Mouse (Mus musculus) liver, embryonic 14.5 days (tissue): ENCODE data around the gene Fam117b. TPM values are rescaled to one million over a fixed set of nuclear protein-coding genes. Genes with fewer than 3 reads are reported as not detected.

ENCODE experiments used
- ATAC-seq: fragments of 200-750 bp; cut with Nextera tagmentation; 2 replicates; pipeline ENCODE4 v1.8.0; 2017; ENCODE audit warnings: moderate number of reproducible peaks, mild to moderate bottlenecking, moderate library complexity; ENCODE audit not compliant: insufficient read depth
- DNase-seq, 3 experiments: peaks; one replicate each; pipeline ENCODE4 v3.0.0-alpha.2; 2012 to 2013; ENCODE audit warnings: low read depth in 3 of 3, low spot score in 3 of 3
- H3K27ac ChIP-seq: fragments of 300-500 bp; sonication (generic); 2 replicates; pipeline ENCODE4 v1.5.1; 2014; ENCODE audit warnings: moderate library complexity, mild to moderate bottlenecking, control low read depth, inconsistent platforms
- H3K27me3 ChIP-seq: fragments of 300-500 bp; sonication (generic); 2 replicates; pipeline ENCODE4 v1.6.1; 2014; ENCODE audit warnings: mild to moderate bottlenecking, low read length, moderate library complexity; ENCODE audit not compliant: control insufficient read depth, insufficient read depth
- H3K36me3 ChIP-seq: fragments of 300-500 bp; sonication (generic); replicated peaks from 2 replicates; pipeline ENCODE4 v1.6.1; 2014; ENCODE audit warnings: low read depth; ENCODE audit not compliant: control insufficient read depth, insufficient read depth
- H3K4me1 ChIP-seq, 2 experiments: fragments of 200-500 bp in 1 of 2; fragments of 300-500 bp in 1 of 2; sonication (generic) in 1 of 2; replicated peaks; 2 replicates each; pipeline ENCODE4 v1.6.1; 2012 to 2014; ENCODE audit warnings: antibody characterized with exemption in 1 of 2, inconsistent platforms in 1 of 2, low read length in 1 of 2; ENCODE audit not compliant: control insufficient read depth in 2 of 2, insufficient read depth in 2 of 2
- H3K4me2 ChIP-seq: fragments of 300-500 bp; sonication (generic); 2 replicates; pipeline ENCODE4 v1.6.1; 2014; ENCODE audit warnings: low read depth, mild to moderate bottlenecking, control low read depth, moderate library complexity
- H3K4me3 ChIP-seq, 2 experiments: fragments of 200-500 bp in 1 of 2; fragments of 300-500 bp in 1 of 2; sonication (generic) in 1 of 2; 2 replicates each; pipeline ENCODE4 v1.5.1; 2012 to 2014; ENCODE audit warnings: low read depth in 2 of 2, low read length in 2 of 2, mild to moderate bottlenecking in 2 of 2, control low read depth in 1 of 2, inconsistent platforms in 1 of 2, moderate library complexity in 1 of 2; ENCODE audit not compliant: insufficient read depth in 1 of 2
- H3K9ac ChIP-seq: fragments of 300-500 bp; sonication (generic); replicated peaks from 2 replicates; pipeline ENCODE4 v1.6.1; 2014; ENCODE audit warnings: mild to moderate bottlenecking, control low read depth, moderate library complexity
- H3K9me3 ChIP-seq: fragments of 300-500 bp; sonication (generic); 2 replicates; pipeline ENCODE4 v1.6.1; 2016; ENCODE audit warnings: low read length, mixed read lengths; ENCODE audit not compliant: control insufficient read depth
- CTCF ChIP-seq: IDR thresholded peaks from 2 replicates; pipeline ENCODE4 v1.5.1; 2016; ENCODE audit warnings: antibody characterized with exemption, low read depth, control low read depth
- EP300 ChIP-seq: IDR thresholded peaks from 2 replicates; pipeline ENCODE4 v1.6.1; 2016; ENCODE audit warnings: antibody characterized with exemption, low read depth
- WGBS: fragments of 180-500 bp; shearing (Covaris S2); extraction: QIAGEN DNeasy Blood & Tissue Kit; methylation state at CpG from one replicate; pipeline ENCODE4 v1.1.7; 2014; ENCODE audit not compliant: insufficient replicate concordance; 5-methylcytosine and 5-hydroxymethylcytosine counted together
- polyA plus RNA-seq, 2 experiments: library from polyadenylated mRNA; depleted of rRNA in 1 of 2; stranded (reverse) in 1 of 2; unstranded in 1 of 2; fragments of >200 nt; fragmentation: Nextera tagmentation in 1 of 2; extraction: Ambion mirVana in 1 of 2; gene quantifications; 2 replicates each; pipeline versions ENCODE4 v1.2.1 to v1.2.3; 2012 to 2014

Gene Fam117b
- polyA plus RNA-seq, 2 experiments, result 2.6 to 2.8 TPM

DNA sequence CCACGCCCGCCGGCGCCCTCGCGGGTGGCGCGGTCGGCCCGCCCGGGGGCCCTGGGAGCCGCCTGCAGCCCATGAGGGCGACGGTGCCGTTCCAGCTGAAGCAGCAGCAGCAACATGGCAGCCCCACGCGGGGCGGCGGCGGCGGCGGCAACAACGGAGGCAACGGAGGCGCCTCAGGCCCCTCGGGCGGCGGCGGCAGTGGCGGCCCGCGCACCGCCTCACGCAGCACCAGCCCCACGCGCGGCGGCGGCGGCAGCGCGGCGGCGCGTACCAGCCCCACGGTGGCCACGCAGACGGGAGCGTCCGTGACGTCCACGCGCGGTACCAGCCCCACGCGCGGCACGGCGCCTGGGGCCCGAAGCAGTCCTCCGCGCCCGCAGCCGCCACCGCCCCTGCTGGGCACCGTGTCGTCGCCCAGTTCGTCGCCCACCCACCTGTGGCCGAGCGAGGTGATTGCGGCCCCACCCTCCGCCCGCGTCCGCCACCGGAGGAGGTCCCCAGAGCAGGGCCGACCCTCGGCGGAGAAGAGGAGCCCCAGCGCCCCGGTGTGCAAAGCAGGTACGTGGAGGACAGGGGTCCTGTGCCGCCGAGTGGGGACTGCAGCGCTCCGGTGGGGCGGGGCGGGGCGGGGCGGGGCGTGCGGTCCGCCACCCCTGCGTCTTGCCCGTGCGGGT lies 526 bp downstream of the Fam117b start:
- H3K27ac ChIP-seq, result peak overlapping the region; percentile 78
- peak overlapping the region; percentile 87 for H3K9ac ChIP-seq
- TF ChIP-seq EP300 (no peak), CTCF (no peak)
- under 1% methylated on average over 93 of the region's 98 CpGs for WGBS
- DNase-seq (no peak), ATAC-seq (peak; percentile 59)
- peak overlapping the region; percentile 98 for H3K4me2 ChIP-seq
- no peaks in the 10 kb centered on the region for H3K36me3 ChIP-seq
- H3K9me3 ChIP-seq, result no peaks in the 10 kb centered on the region
- H3K4me1 ChIP-seq, result peaks cover 25 to 27% of the 10 kb centered on the region in 2 experiments
- peak overlapping the region; percentile 77 to 80 for H3K4me3 ChIP-seq
- H3K27me3 ChIP-seq, result no peaks in the 10 kb centered on the region

DNA sequence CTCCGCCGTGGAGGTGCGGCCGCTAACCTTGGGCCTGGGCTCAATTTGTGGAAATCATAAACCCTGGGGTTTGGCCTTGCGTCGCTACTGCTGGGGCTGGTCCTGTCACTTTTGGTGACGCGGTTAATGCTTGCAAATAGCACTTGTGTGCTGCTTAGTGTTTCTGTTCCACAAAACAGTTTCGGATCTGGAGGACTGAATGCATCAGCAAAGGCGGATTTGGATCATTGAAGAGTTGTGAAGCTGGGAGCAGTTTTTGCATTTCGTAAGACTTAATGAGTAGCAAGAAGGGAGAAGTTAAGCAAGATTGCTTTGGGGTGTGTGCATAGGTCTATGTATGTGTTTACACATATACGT lies 1.0 kb downstream of the Fam117b start:
- ATAC-seq (no peak), DNase-seq (peak in 2 of 3 experiments; percentile 28 to 52)
- Histone ChIP-seq H3K4me1 (peaks cover 26 to 27% of the 10 kb centered on the region in 2 experiments), H3K4me3 (peak overlapping the region; percentile 77 to 80), H3K27me3 (no peaks in the 10 kb centered on the region), H3K4me2 (peak overlapping the region; percentile 98), H3K36me3 (no peaks in the 10 kb centered on the region), H3K9ac (peak overlapping the region; percentile 87), H3K9me3 (no peaks in the 10 kb centered on the region), H3K27ac (peak overlapping the region; percentile 78)
- TF ChIP-seq EP300, result no peak
- no peak for TF ChIP-seq CTCF
- 2% methylated on average over 12 of the region's 12 CpGs for WGBS

DNA sequence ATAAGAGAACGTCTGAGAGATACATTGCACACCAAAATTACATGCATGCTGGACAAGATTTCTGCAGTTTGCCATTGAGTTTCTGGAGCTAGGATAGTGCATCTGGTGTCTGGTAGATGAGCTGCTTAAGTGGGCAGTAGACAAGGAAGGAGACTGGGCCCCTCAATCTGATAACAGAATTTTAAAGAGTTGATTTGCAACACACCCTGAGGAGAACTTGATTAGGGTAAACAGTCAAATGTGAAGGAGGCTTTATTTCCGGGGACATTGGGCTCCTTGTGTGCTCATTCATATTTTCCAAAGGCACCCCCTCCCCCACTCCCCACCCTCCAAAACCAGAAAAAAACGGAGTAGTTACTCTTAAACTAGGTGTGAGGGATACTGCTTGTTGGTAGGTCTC lies 2.0 kb downstream of the Fam117b start:
- no peak for ATAC-seq
- no peak for TF ChIP-seq CTCF
- TF ChIP-seq EP300, result peak; percentile 49
- 10% methylated on average over 3 of the region's 3 CpGs for WGBS
- H3K4me3 ChIP-seq, result peak overlapping the region in 1 of 2 experiments; percentile 80; a peak in 2 of 4 replicates
- H3K27me3 ChIP-seq, result no peaks in the 10 kb centered on the region
- no peaks in the 10 kb centered on the region for H3K9me3 ChIP-seq
- H3K4me1 ChIP-seq, result peaks cover 26 to 27% of the 10 kb centered on the region in 2 experiments
- H3K4me2 ChIP-seq, result peak overlapping the region; percentile 98
- H3K9ac ChIP-seq, result no peak overlapping the region; the same call in 1 of the 2 replicates
- no peaks in the 10 kb centered on the region for H3K36me3 ChIP-seq
- DNase-seq, result peak in 1 of 3 experiments; percentile 46
- H3K27ac ChIP-seq, result peak overlapping the region; percentile 54; the same call in 1 of the 2 replicates

DNA sequence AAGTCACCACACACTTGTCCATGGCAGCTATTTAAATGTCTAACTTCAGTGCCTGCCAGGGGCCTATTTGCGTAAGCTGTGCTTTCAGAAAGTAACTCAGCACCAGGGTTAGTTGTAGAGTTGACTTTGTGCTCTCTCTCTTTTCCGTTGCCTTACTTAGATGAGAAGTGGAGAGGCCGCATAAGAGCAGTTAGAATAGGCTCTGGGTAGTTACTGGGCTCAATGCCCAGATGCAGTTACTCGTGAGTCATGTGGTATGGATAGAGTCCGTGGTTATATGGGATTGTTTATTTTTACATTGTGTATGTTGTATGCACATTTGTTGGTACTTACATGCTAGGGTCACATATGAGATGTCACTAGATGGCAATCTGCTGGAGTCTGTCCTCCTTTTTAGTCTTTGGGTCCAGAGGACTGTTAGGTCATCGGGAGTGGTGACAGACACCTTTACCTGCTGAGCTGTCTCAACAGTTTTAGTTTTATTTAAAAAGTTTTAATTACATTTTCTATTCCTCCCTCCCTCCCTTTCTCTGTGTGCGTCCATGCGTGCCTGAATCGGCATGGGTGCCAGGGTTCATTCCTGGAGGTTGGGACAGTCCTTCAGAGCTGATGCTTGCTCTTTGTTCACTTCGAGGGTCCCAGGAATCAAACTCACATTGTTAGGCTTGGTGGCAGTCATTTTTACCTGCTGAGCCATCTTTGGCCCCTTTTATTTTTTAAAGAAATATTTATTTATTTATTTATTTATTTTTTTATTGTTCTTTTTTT lies 3.2 kb downstream of the Fam117b start:
- no peak for DNase-seq
- no peak for TF ChIP-seq CTCF
- TF ChIP-seq EP300, result no peak
- no peak overlapping the region for H3K4me2 ChIP-seq
- H3K36me3 ChIP-seq, result no peaks in the 10 kb centered on the region
- no peaks in the 10 kb centered on the region for H3K9me3 ChIP-seq
- H3K4me1 ChIP-seq, result peaks cover 26 to 27% of the 10 kb centered on the region in 2 experiments
- no peak overlapping the region for H3K27ac ChIP-seq
- H3K9ac ChIP-seq, result no peak overlapping the region
- WGBS, result 78% methylated on average over 10 of the region's 10 CpGs
- no peaks in the 10 kb centered on the region for H3K27me3 ChIP-seq
- no peak for ATAC-seq
- H3K4me3 ChIP-seq, result no peak overlapping the region

DNA sequence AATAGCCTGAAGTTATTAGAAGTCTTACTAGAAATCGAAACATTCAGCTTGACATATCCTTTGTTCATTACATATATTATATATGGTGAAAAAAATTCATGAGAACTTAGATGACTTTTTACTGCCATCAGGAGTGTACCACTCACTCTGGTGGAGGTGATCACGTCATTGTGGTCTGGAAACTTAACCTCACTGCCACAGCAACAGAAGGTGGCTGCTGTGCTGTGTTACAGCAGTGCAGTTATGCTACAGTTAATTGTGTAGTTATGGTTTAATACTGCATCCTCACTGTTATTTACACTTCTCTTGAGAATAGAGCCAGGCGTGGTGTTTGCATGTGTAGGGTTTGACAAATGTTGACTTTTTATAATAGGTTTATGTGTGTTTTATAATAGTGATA lies 4.6 kb downstream of the Fam117b start:
- DNase-seq (no peak), ATAC-seq (no peak)
- Histone ChIP-seq H3K27ac (no peak overlapping the region), H3K9ac (no peak overlapping the region), H3K4me1 (peaks cover 26 to 27% of the 10 kb centered on the region in 2 experiments), H3K4me3 (no peak overlapping the region), H3K36me3 (no peaks in the 10 kb centered on the region), H3K4me2 (no peak overlapping the region), H3K9me3 (no peaks in the 10 kb centered on the region), H3K27me3 (no peaks in the 10 kb centered on the region)
- TF ChIP-seq CTCF (no peak), EP300 (no peak)
- WGBS, result 50% methylated on average over 3 of the region's 3 CpGs
